Mouse (Mus musculus): ENCODE results near the gene BC025920. TPM values are rescaled to one million over a fixed set of nuclear protein-coding genes. Genes with fewer than 3 reads are reported as not detected.

Gene BC025920
- polyA plus RNA-seq, 1 experiment, result 0.25 TPM

DNA sequence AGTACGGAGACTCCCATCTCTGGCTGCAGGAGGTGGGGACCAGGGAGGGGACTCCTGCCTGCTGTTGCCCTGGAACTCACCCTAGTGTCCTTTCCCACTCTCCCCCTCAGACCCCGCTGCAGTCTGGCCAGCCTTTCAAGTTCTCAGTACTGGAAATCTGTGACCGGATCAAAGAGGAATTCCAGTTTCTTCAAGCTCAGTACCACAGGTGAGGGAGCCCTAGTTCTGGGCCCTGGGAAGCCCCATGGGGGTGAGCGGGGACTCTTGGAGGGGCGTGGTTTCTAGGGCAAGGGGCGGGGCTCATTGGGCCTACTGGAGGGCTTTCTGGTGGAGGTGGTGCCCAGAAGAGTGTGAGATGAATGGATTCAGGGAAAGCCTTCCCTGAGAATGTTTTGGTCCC is 30.4 kb upstream of the BC025920 start:
- TF ChIP-seq CEBPB (IDR thresholded peaks at IDR 0.05; ENCODE audit: low read depth) (no peak), MAX (IDR thresholded peaks at IDR 0.05) (no peak), CTCF (IDR thresholded peaks at IDR 0.05; ENCODE audit: control insufficient read depth, insufficient read depth, insufficient read length) (no peak), MYOG (IDR thresholded peaks at IDR 0.05; ENCODE audit: control insufficient read depth, extremely low read depth, insufficient read length) (no peak), FOSL1 (IDR thresholded peaks at IDR 0.05; ENCODE audit: insufficient read depth, low read length, poor library complexity, severe bottlenecking) (no peak), MYOD1 (IDR thresholded peaks at IDR 0.05; ENCODE audit: control insufficient read depth, insufficient read length, low read depth) (no peak), USF1 (IDR thresholded peaks at IDR 0.05; ENCODE audit: low read depth) (no peak)
- Histone ChIP-seq H3K27me3 (ENCODE audit: control insufficient read depth, insufficient read depth, insufficient read length) (no peaks in the 10 kb centered on the region), H3K79me2 (ENCODE audit: control insufficient read depth, insufficient read depth) (no peaks in the 10 kb centered on the region), H3K36me3 (ENCODE audit: control insufficient read depth, insufficient read depth) (no peaks in the 10 kb centered on the region), H3ac (ENCODE audit: control insufficient read depth, insufficient read length, low read depth) (peak overlapping the region; percentile 71), H3K79me3 (ENCODE audit: low read depth) (no peaks in the 10 kb centered on the region), H3K4me3 (ENCODE audit: insufficient read depth, poor library complexity, severe bottlenecking) (peak overlapping the region; percentile 49)

- no peak overlapping the region for H3ac ChIP-seq (ENCODE audit: control insufficient read depth, insufficient read length, low read depth)
- H3K27me3 ChIP-seq (ENCODE audit: control insufficient read depth, insufficient read depth, insufficient read length), result no peaks in the 10 kb centered on the region
- TF ChIP-seq FOSL1 (IDR thresholded peaks at IDR 0.05; ENCODE audit: insufficient read depth, low read length, poor library complexity, severe bottlenecking), result no peak
- TF ChIP-seq MYOD1 (IDR thresholded peaks at IDR 0.05; ENCODE audit: control insufficient read depth, insufficient read length, low read depth), result no peak
- TF ChIP-seq CEBPB (IDR thresholded peaks at IDR 0.05; ENCODE audit: low read depth), result no peak
- no peak for TF ChIP-seq CTCF (IDR thresholded peaks at IDR 0.05; ENCODE audit: control insufficient read depth, insufficient read depth, insufficient read length)
- no peak for TF ChIP-seq MYOG (IDR thresholded peaks at IDR 0.05; ENCODE audit: control insufficient read depth, extremely low read depth, insufficient read length)
- TF ChIP-seq MAX (IDR thresholded peaks at IDR 0.05), result no peak
- no peak for TF ChIP-seq USF1 (IDR thresholded peaks at IDR 0.05; ENCODE audit: low read depth)
- no peaks in the 10 kb centered on the region for H3K79me2 ChIP-seq (ENCODE audit: control insufficient read depth, insufficient read depth)
- no peak overlapping the region for H3K4me3 ChIP-seq (ENCODE audit: insufficient read depth, poor library complexity, severe bottlenecking)
- no peaks in the 10 kb centered on the region for H3K36me3 ChIP-seq (ENCODE audit: control insufficient read depth, insufficient read depth)
- H3K79me3 ChIP-seq (ENCODE audit: low read depth), result no peaks in the 10 kb centered on the region
Observed at GRCm38 (mm10) chr10:81579967-81580366, 26.1 kb upstream of the BC025920 start.

DNA sequence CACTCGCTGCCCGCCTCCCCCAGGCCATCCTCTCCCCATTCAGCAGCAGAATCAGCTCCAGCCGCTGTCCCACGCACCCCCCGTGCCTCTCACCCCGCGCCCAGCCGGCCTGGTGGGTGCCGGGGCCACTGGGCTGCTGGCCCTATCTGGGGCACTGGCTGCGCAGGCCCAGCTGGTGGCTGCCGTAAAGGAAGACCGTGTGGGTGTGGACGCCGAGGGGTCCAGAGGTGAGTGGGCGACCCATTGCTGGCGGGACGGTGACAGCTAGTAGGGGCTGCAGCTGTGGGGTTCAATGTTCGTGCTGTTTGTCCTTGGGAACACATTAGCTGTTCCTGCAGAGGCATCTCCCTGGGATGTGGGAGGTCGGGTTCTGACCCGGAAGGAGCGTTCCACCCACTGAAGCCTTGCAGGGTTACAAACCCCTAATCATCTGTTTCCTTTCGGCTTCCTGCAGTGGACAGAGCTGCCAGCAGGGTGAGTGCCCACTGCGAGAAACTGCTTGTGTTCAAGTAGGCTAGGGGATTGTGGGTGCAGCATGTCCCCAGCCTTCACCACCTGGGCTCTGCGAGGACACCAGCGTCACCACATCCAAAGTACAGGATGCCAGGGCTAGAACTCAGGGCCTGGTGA is 25.5 kb upstream of the BC025920 start:
- Histone ChIP-seq H3K36me3 (ENCODE audit: control insufficient read depth, insufficient read depth) (peaks cover 6% of the 10 kb centered on the region), H3K79me2 (ENCODE audit: control insufficient read depth, insufficient read depth) (no peaks in the 10 kb centered on the region), H3ac (ENCODE audit: control insufficient read depth, insufficient read length, low read depth) (no peak overlapping the region), H3K27me3 (ENCODE audit: control insufficient read depth, insufficient read depth, insufficient read length) (no peaks in the 10 kb centered on the region), H3K4me3 (ENCODE audit: insufficient read depth, poor library complexity, severe bottlenecking) (no peak overlapping the region), H3K79me3 (ENCODE audit: low read depth) (no peaks in the 10 kb centered on the region)
- TF ChIP-seq FOSL1 (IDR thresholded peaks at IDR 0.05; ENCODE audit: insufficient read depth, low read length, poor library complexity, severe bottlenecking) (no peak), MYOD1 (IDR thresholded peaks at IDR 0.05; ENCODE audit: control insufficient read depth, insufficient read length, low read depth) (no peak)

- Histone ChIP-seq H3K79me2 (ENCODE audit: control insufficient read depth, insufficient read depth) (no peaks in the 10 kb centered on the region), H3K79me3 (ENCODE audit: low read depth) (no peaks in the 10 kb centered on the region), H3K36me3 (ENCODE audit: control insufficient read depth, insufficient read depth) (peaks cover 7% of the 10 kb centered on the region), H3K4me3 (ENCODE audit: insufficient read depth, poor library complexity, severe bottlenecking) (no peak overlapping the region), H3K27me3 (ENCODE audit: control insufficient read depth, insufficient read depth, insufficient read length) (no peaks in the 10 kb centered on the region), H3ac (ENCODE audit: control insufficient read depth, insufficient read length, low read depth) (no peak overlapping the region)
- TF ChIP-seq MYOG (IDR thresholded peaks at IDR 0.05; ENCODE audit: control insufficient read depth, extremely low read depth, insufficient read length), result no peak
- TF ChIP-seq USF1 (IDR thresholded peaks at IDR 0.05; ENCODE audit: low read depth), result no peak
- TF ChIP-seq FOSL1 (IDR thresholded peaks at IDR 0.05; ENCODE audit: insufficient read depth, low read length, poor library complexity, severe bottlenecking), result no peak
- TF ChIP-seq MAX (IDR thresholded peaks at IDR 0.05), result no peak
- TF ChIP-seq MYOD1 (IDR thresholded peaks at IDR 0.05; ENCODE audit: control insufficient read depth, insufficient read length, low read depth), result no peak
- TF ChIP-seq CEBPB (IDR thresholded peaks at IDR 0.05; ENCODE audit: low read depth), result no peak
- TF ChIP-seq CTCF (IDR thresholded peaks at IDR 0.05; ENCODE audit: control insufficient read depth, insufficient read depth, insufficient read length), result no peak
Observed at GRCm38 (mm10) chr10:81583347-81583746, 22.7 kb upstream of the BC025920 start.

GRCm38 (mm10) chr10:81588739-81589138 is 17.3 kb upstream of the BC025920 start:
- H3K27me3 ChIP-seq (ENCODE audit: control insufficient read depth, insufficient read depth, insufficient read length), result no peaks in the 10 kb centered on the region
- no peak for TF ChIP-seq MYOD1 (IDR thresholded peaks at IDR 0.05; ENCODE audit: control insufficient read depth, insufficient read length, low read depth)
- TF ChIP-seq MYOG (IDR thresholded peaks at IDR 0.05; ENCODE audit: control insufficient read depth, extremely low read depth, insufficient read length), result no peak
- H3K4me3 ChIP-seq (ENCODE audit: insufficient read depth, poor library complexity, severe bottlenecking), result no peak overlapping the region
- H3K79me3 ChIP-seq (ENCODE audit: low read depth), result no peaks in the 10 kb centered on the region
- H3ac ChIP-seq (ENCODE audit: control insufficient read depth, insufficient read length, low read depth), result no peak overlapping the region
- H3K36me3 ChIP-seq (ENCODE audit: control insufficient read depth, insufficient read depth), result peaks cover 7% of the 10 kb centered on the region
- H3K79me2 ChIP-seq (ENCODE audit: control insufficient read depth, insufficient read depth), result no peaks in the 10 kb centered on the region

DNA sequence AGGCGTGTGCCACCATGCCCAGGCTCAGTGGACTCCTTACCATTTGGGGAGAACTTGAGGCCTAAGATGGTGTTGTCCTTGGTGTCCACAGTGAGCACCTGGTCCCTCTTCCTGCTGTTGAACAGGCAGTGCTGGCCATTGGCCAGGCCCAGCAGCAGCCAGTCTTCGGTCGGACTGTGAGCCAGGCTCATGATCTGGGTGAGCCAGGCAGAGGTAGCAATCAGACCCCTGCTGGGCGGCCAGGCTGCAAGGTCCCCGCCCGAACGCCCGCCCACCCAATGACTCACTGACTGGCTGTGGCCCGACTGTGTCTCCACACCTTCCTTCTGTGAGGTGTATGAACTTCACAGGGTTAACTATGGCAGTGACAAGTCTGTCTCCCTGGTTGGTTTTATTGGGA is 14.2 kb upstream of the BC025920 start:
- Histone ChIP-seq H3K79me2 (ENCODE audit: control insufficient read depth, insufficient read depth) (no peaks in the 10 kb centered on the region), H3K36me3 (ENCODE audit: control insufficient read depth, insufficient read depth) (no peaks in the 10 kb centered on the region), H3K4me3 (ENCODE audit: insufficient read depth, poor library complexity, severe bottlenecking) (no peak overlapping the region), H3K27me3 (ENCODE audit: control insufficient read depth, insufficient read depth, insufficient read length) (no peaks in the 10 kb centered on the region), H3ac (ENCODE audit: control insufficient read depth, insufficient read length, low read depth) (no peak overlapping the region), H3K79me3 (ENCODE audit: low read depth) (no peaks in the 10 kb centered on the region)
- TF ChIP-seq MYOG (IDR thresholded peaks at IDR 0.05; ENCODE audit: control insufficient read depth, extremely low read depth, insufficient read length), result no peak
- TF ChIP-seq USF1 (IDR thresholded peaks at IDR 0.05; ENCODE audit: low read depth), result no peak
- no peak for TF ChIP-seq FOSL1 (IDR thresholded peaks at IDR 0.05; ENCODE audit: insufficient read depth, low read length, poor library complexity, severe bottlenecking)
- TF ChIP-seq MYOD1 (IDR thresholded peaks at IDR 0.05; ENCODE audit: control insufficient read depth, insufficient read length, low read depth), result no peak
- TF ChIP-seq CEBPB (IDR thresholded peaks at IDR 0.05; ENCODE audit: low read depth), result no peak
- TF ChIP-seq MAX (IDR thresholded peaks at IDR 0.05), result no peak
- no peak for TF ChIP-seq CTCF (IDR thresholded peaks at IDR 0.05; ENCODE audit: control insufficient read depth, insufficient read depth, insufficient read length)
